Mouse (Mus musculus): ENCODE measurements at regions not wholly inside any gene's neighbourhood (a gene's known extent, or its start where the extent isn't known, plus 50 kb on each side); places are given as distances from the start of the nearest gene placed in this dataset.

DNA sequence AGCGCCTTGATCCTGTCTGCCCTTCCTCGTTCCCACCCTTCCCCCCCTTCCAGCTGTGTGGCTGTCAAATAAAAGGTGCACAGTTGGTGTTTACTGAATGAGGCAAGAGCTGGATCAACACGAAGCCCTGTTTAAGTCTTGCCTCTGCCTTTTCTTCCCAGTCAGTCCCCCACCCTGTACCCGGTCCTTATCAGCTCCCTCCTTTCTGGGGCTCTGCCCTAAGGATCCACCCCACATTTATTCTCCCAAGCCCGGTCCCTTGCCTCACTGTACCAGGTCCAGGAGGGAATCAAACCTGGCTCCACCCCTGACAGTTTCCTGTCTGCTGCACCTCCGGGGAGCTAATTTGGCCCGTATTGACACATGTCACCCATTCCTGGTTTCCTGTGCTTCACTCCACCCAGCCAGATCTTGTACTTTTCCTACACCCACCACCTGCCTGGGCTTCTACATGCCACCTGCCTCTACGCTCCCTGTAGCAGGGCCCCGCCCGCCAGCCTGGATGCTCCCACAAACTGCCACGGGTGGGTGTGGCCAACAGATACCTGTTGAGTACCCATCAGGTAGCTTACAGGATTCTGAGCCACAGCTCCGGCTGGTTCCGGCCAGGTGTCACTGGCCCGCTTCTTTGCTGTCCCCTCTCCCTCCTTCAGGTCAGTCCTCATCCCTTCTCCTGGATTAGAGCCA lies 76.4 kb downstream of the Zfp169 start:
- no peak for DNase-seq (ENCODE audit: low read depth, low spot score)
